Mouse (Mus musculus): ENCODE measurements around the gene Stk10. TPM values are rescaled to one million over a fixed set of nuclear protein-coding genes. Genes with fewer than 3 reads are reported as not detected.
A peak's percentile ranks its signal among the peaks of the same experiment; 100 is the strongest.

The Stk10 gene
- polyA plus RNA-seq, 2 experiments, result 1.9 to 4.9 TPM

GRCm38 (mm10) chr11:32594122-32594521, 61.0 kb downstream of the Stk10 start:
- H3K9me3 ChIP-seq (ENCODE audit: control insufficient read depth, low read length), result no peaks in the 10 kb centered on the region
- ATAC-seq (ENCODE audit: insufficient read depth) (no peak), DNase-seq (ENCODE audit: low read depth in 3 of 3, low spot score in 3 of 3) (no peak)
- peak; percentile 41 for TF ChIP-seq CTCF (IDR thresholded peaks at IDR 0.05; ENCODE audit: low read depth)
- TF ChIP-seq EP300 (IDR thresholded peaks at IDR 0.05; ENCODE audit: low read depth), result no peak
- WGBS (ENCODE audit: insufficient replicate concordance), result 73% methylated on average over 4 of the region's 4 CpGs
- H3K4me1 ChIP-seq (replicated peaks; ENCODE audit: control insufficient read depth in 2 of 2, insufficient read depth in 2 of 2, low read length in 1 of 2), result no peaks in the 10 kb centered on the region
- no peak overlapping the region for H3K4me3 ChIP-seq (ENCODE audit: insufficient read depth in 1 of 2, low read depth in 2 of 2, low read length in 2 of 2)
- H3K36me3 ChIP-seq (replicated peaks; ENCODE audit: control insufficient read depth, insufficient read depth, low read depth), result no peaks in the 10 kb centered on the region
- no peak overlapping the region for H3K9ac ChIP-seq (replicated peaks)
- no peak overlapping the region for H3K27ac ChIP-seq
- H3K27me3 ChIP-seq (ENCODE audit: control insufficient read depth, insufficient read depth, low read length), result no peaks in the 10 kb centered on the region
- no peak overlapping the region for H3K4me2 ChIP-seq (ENCODE audit: low read depth)

GRCm38 (mm10) chr11:32600371-32600770, 67.3 kb downstream of the Stk10 start:
- no peak for ATAC-seq (ENCODE audit: insufficient read depth)
- Histone ChIP-seq H3K36me3 (replicated peaks; ENCODE audit: control insufficient read depth, insufficient read depth, low read depth) (no peaks in the 10 kb centered on the region), H3K9ac (replicated peaks) (no peak overlapping the region), H3K4me2 (ENCODE audit: low read depth) (no peak overlapping the region), H3K9me3 (ENCODE audit: control insufficient read depth, low read length) (no peaks in the 10 kb centered on the region), H3K27ac (no peak overlapping the region), H3K27me3 (ENCODE audit: control insufficient read depth, insufficient read depth, low read length) (no peaks in the 10 kb centered on the region), H3K4me1 (replicated peaks; ENCODE audit: control insufficient read depth in 2 of 2, insufficient read depth in 2 of 2, low read length in 1 of 2) (peaks cover 0 to 7% of the 10 kb centered on the region in 2 experiments; a peak in 2 of 4 replicates), H3K4me3 (ENCODE audit: insufficient read depth in 1 of 2, low read depth in 2 of 2, low read length in 2 of 2) (no peak overlapping the region)
- TF ChIP-seq CTCF (IDR thresholded peaks at IDR 0.05; ENCODE audit: low read depth) (no peak), EP300 (IDR thresholded peaks at IDR 0.05; ENCODE audit: low read depth) (no peak)
- DNase-seq (ENCODE audit: low read depth in 3 of 3, low spot score in 3 of 3), result no peak
- 78% methylated on average over 6 of the region's 6 CpGs for WGBS (ENCODE audit: insufficient replicate concordance)

GRCm38 (mm10) chr11:32601528-32602323, 68.6 kb downstream of the Stk10 start:
- DNase-seq (ENCODE audit: low read depth in 3 of 3, low spot score in 3 of 3) (peak in 1 of 3 experiments; percentile 11), ATAC-seq (ENCODE audit: insufficient read depth) (peak; percentile 65)
- Histone ChIP-seq H3K27ac (no peak overlapping the region), H3K27me3 (ENCODE audit: control insufficient read depth, insufficient read depth, low read length) (no peaks in the 10 kb centered on the region), H3K9me3 (ENCODE audit: control insufficient read depth, low read length) (no peaks in the 10 kb centered on the region), H3K36me3 (replicated peaks; ENCODE audit: control insufficient read depth, insufficient read depth, low read depth) (no peaks in the 10 kb centered on the region), H3K4me3 (ENCODE audit: insufficient read depth in 1 of 2, low read depth in 2 of 2, low read length in 2 of 2) (no peak overlapping the region), H3K4me1 (replicated peaks; ENCODE audit: control insufficient read depth in 2 of 2, insufficient read depth in 2 of 2, low read length in 1 of 2) (peaks cover 0 to 7% of the 10 kb centered on the region in 2 experiments; a peak in 2 of 4 replicates), H3K9ac (replicated peaks) (no peak overlapping the region), H3K4me2 (ENCODE audit: low read depth) (no peak overlapping the region)
- TF ChIP-seq CTCF (IDR thresholded peaks at IDR 0.05; ENCODE audit: low read depth) (peak; percentile 3; the same call in 1 of the 2 replicates), EP300 (IDR thresholded peaks at IDR 0.05; ENCODE audit: low read depth) (no peak)
- WGBS (ENCODE audit: insufficient replicate concordance), result 46% methylated on average over 12 of the region's 12 CpGs

GRCm38 (mm10) chr11:32604663-32605062, 71.6 kb downstream of the Stk10 start:
- WGBS (ENCODE audit: insufficient replicate concordance), result 77% methylated on average over 4 of the region's 4 CpGs
- no peak overlapping the region for H3K4me3 ChIP-seq (ENCODE audit: insufficient read depth in 1 of 2, low read depth in 2 of 2, low read length in 2 of 2)
- no peaks in the 10 kb centered on the region for H3K27me3 ChIP-seq (ENCODE audit: control insufficient read depth, insufficient read depth, low read length)
- H3K9me3 ChIP-seq (ENCODE audit: control insufficient read depth, low read length), result no peaks in the 10 kb centered on the region
- H3K9ac ChIP-seq (replicated peaks), result no peak overlapping the region
- no peak overlapping the region for H3K27ac ChIP-seq
- no peak overlapping the region for H3K4me2 ChIP-seq (ENCODE audit: low read depth)
- DNase-seq (ENCODE audit: low read depth in 3 of 3, low spot score in 3 of 3), result no peak
- peaks cover 0 to 7% of the 10 kb centered on the region in 2 experiments; a peak in 2 of 4 replicates for H3K4me1 ChIP-seq (replicated peaks; ENCODE audit: control insufficient read depth in 2 of 2, insufficient read depth in 2 of 2, low read length in 1 of 2)
- no peaks in the 10 kb centered on the region for H3K36me3 ChIP-seq (replicated peaks; ENCODE audit: control insufficient read depth, insufficient read depth, low read depth)
- no peak for TF ChIP-seq CTCF (IDR thresholded peaks at IDR 0.05; ENCODE audit: low read depth)
- no peak for TF ChIP-seq EP300 (IDR thresholded peaks at IDR 0.05; ENCODE audit: low read depth)
- no peak for ATAC-seq (ENCODE audit: insufficient read depth)

- Histone ChIP-seq H3K9me3 (ENCODE audit: control insufficient read depth, low read length) (no peaks in the 10 kb centered on the region), H3K4me1 (replicated peaks; ENCODE audit: control insufficient read depth in 2 of 2, insufficient read depth in 2 of 2, low read length in 1 of 2) (peaks cover 0 to 7% of the 10 kb centered on the region in 2 experiments; a peak in 2 of 4 replicates), H3K4me3 (ENCODE audit: insufficient read depth in 1 of 2, low read depth in 2 of 2, low read length in 2 of 2) (no peak overlapping the region), H3K36me3 (replicated peaks; ENCODE audit: control insufficient read depth, insufficient read depth, low read depth) (no peaks in the 10 kb centered on the region), H3K9ac (replicated peaks) (no peak overlapping the region), H3K27ac (no peak overlapping the region), H3K27me3 (ENCODE audit: control insufficient read depth, insufficient read depth, low read length) (no peaks in the 10 kb centered on the region), H3K4me2 (ENCODE audit: low read depth) (no peak overlapping the region)
- WGBS (ENCODE audit: insufficient replicate concordance), result 68% methylated on average over 7 of the region's 7 CpGs
- DNase-seq (ENCODE audit: low read depth in 3 of 3, low spot score in 3 of 3), result no peak
- TF ChIP-seq EP300 (IDR thresholded peaks at IDR 0.05; ENCODE audit: low read depth) (no peak), CTCF (IDR thresholded peaks at IDR 0.05; ENCODE audit: low read depth) (no peak)
- no peak for ATAC-seq (ENCODE audit: insufficient read depth)
These were observed 72.2 kb downstream of the Stk10 start for GRCm38 (mm10) chr11:32605131-32605860.

Measured in liver, embryonic 14.5 days (tissue).